Mouse (Mus musculus): ENCODE results near the gene Ifng.

The Ifng gene

GRCm38 (mm10) chr10:118480118-118480517, 39.3 kb downstream of the Ifng start:
- DNase-seq (ENCODE audit: low spot score) = no peak

DNA sequence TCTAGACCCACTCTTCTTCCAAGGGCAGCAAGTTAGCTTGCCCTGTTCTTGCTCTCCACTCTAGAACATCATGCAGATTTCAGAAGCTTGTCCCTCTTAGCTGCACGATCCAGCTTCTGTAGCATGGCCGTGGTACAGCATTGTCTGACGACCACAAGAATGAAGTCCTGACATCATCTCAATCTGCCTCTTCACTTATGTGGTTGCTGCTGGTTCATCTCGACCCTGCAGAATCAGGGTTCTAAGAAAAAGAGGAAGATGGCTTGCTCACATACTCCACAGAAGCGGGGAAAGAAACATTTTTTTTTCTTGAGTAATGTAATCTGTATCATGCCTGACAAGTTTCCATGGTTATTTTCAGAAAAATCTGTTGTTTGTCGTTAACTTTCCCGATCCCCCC, 39.9 kb downstream of the Ifng start:
- no peak for DNase-seq (ENCODE audit: low spot score)

- no peak for DNase-seq (ENCODE audit: low spot score)
Observed at GRCm38 (mm10) chr10:118494109-118494508, 53.3 kb downstream of the Ifng start.

GRCm38 (mm10) chr10:118495362-118495761, 54.5 kb downstream of the Ifng start:
- no peak for DNase-seq (ENCODE audit: low spot score)
